Mouse (Mus musculus): Measurements from ENCODE around the gene Pzp. TPM values are rescaled to one million over a fixed set of nuclear protein-coding genes. Genes with fewer than 3 reads are reported as not detected.

Gene Pzp
- total and polyA plus RNA-seq, 2 experiments from 2014 or later, result not detected

- peak; percentile 31 for DNase-seq (ENCODE audit: low spot score)
- ATAC-seq (ENCODE audit: low FRiP score), result no peak; the same call in 1 of the 2 replicates
- WGBS, result 87% methylated on average over 4 of the region's 4 CpGs
- Histone ChIP-seq H3K4me2 (ENCODE audit: low read depth, low read length, poor library complexity, severe bottlenecking) (no peak overlapping the region), H3K9me3 (ENCODE audit: low read length) (no peaks in the 10 kb centered on the region), H3K27me3 (ENCODE audit: insufficient read depth, low read length) (no peaks in the 10 kb centered on the region), H3K4me3 (ENCODE audit: low read depth, low read length) (no peak overlapping the region), H3K4me1 (ENCODE audit: insufficient read depth, low read length) (no peaks in the 10 kb centered on the region), H3K36me3 (ENCODE audit: insufficient read depth, low read length) (no peaks in the 10 kb centered on the region), H3K27ac (ENCODE audit: low read depth, low read length) (no peak overlapping the region), H3K9ac (replicated peaks; ENCODE audit: low read length, poor library complexity, severe bottlenecking) (no peak overlapping the region)
- TF ChIP-seq CTCF (IDR thresholded peaks at IDR 0.05), result no peak
Observed at GRCm38 (mm10) chr6:128491916-128492315, 34.6 kb downstream of the Pzp start.

GRCm38 (mm10) chr6:128490141-128490540 is 36.4 kb downstream of the Pzp start:
- Histone ChIP-seq H3K36me3 (ENCODE audit: insufficient read depth, low read length) (no peaks in the 10 kb centered on the region), H3K9ac (replicated peaks; ENCODE audit: low read length, poor library complexity, severe bottlenecking) (no peak overlapping the region), H3K4me2 (ENCODE audit: low read depth, low read length, poor library complexity, severe bottlenecking) (no peak overlapping the region), H3K4me1 (ENCODE audit: insufficient read depth, low read length) (no peaks in the 10 kb centered on the region), H3K4me3 (ENCODE audit: low read depth, low read length) (no peak overlapping the region), H3K27ac (ENCODE audit: low read depth, low read length) (no peak overlapping the region), H3K27me3 (ENCODE audit: insufficient read depth, low read length) (no peaks in the 10 kb centered on the region), H3K9me3 (ENCODE audit: low read length) (no peaks in the 10 kb centered on the region)
- no peak for DNase-seq (ENCODE audit: low spot score)
- TF ChIP-seq CTCF (IDR thresholded peaks at IDR 0.05), result no peak
- WGBS, result 97% methylated on average over 10 of the region's 10 CpGs
- ATAC-seq (ENCODE audit: low FRiP score), result no peak

- no peaks in the 10 kb centered on the region for H3K4me1 ChIP-seq (ENCODE audit: insufficient read depth, low read length)
- H3K36me3 ChIP-seq (ENCODE audit: insufficient read depth, low read length), result no peaks in the 10 kb centered on the region
- TF ChIP-seq CTCF (IDR thresholded peaks at IDR 0.05), result no peak
- H3K9ac ChIP-seq (replicated peaks; ENCODE audit: low read length, poor library complexity, severe bottlenecking), result no peak overlapping the region
- H3K9me3 ChIP-seq (ENCODE audit: low read length), result no peaks in the 10 kb centered on the region
- no peak for DNase-seq (ENCODE audit: low spot score)
- no peak for ATAC-seq (ENCODE audit: low FRiP score)
- H3K27me3 ChIP-seq (ENCODE audit: insufficient read depth, low read length), result no peaks in the 10 kb centered on the region
- H3K4me3 ChIP-seq (ENCODE audit: low read depth, low read length), result no peak overlapping the region
- no peak overlapping the region for H3K4me2 ChIP-seq (ENCODE audit: low read depth, low read length, poor library complexity, severe bottlenecking)
- no peak overlapping the region for H3K27ac ChIP-seq (ENCODE audit: low read depth, low read length)
- WGBS, result 91% methylated on average over 11 of the region's 11 CpGs
Observed at GRCm38 (mm10) chr6:128487736-128488135, 38.8 kb downstream of the Pzp start.

DNA sequence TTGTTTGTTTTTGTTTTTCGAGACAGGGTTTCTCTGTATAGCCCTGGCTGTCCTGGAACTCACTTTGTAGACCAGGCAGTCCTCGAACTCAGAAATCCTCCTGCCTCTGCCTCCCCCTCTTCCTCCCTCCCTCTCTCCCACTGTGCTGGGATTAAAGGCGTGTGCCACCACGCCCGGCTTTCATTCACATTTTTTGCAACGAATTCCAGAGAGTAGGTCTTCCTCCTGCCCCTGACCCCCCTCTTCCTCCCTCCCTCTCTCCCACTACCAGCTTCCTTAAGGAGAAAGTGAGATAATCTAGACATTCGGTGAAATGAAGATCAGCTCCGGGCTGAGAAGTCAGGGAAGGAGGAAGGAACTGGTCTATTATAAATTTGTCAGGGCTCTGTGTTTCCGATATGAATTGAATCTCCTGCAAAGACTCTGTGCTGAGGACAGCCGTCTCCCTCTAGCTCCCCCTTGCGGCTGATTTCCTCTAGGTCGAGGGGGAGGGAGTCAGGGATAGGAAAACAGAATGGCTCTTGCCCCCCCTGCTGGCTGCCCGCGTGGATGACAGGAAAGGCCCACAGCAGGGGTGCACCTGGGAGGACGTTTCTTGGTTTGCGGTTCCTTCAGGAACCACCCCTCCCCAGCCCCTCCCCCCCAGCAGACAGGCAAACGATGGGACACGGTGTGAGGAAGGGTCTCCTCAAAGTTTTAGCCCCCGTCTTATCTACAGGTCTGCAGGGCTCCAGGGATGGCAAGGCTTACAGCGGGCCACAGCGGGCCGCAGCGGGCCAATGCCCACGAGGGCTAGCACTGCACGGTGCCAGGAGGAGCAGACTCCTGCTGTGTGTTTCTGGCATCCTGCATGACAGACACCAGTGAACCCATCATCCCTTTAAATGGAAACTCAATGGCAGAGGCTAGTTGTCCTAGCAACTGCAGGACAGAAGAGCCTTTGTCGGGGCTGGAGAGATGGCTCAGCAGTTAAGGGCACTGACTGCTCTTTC is 46.8 kb downstream of the Pzp start:
- Histone ChIP-seq H3K27me3 (ENCODE audit: insufficient read depth, low read length) (no peaks in the 10 kb centered on the region), H3K27ac (ENCODE audit: low read depth, low read length) (no peak overlapping the region), H3K9ac (replicated peaks; ENCODE audit: low read length, poor library complexity, severe bottlenecking) (no peak overlapping the region), H3K4me1 (ENCODE audit: insufficient read depth, low read length) (no peaks in the 10 kb centered on the region), H3K9me3 (ENCODE audit: low read length) (no peaks in the 10 kb centered on the region), H3K36me3 (ENCODE audit: insufficient read depth, low read length) (no peaks in the 10 kb centered on the region), H3K4me2 (ENCODE audit: low read depth, low read length, poor library complexity, severe bottlenecking) (peak overlapping the region; percentile 26; the same call in 1 of the 2 replicates), H3K4me3 (ENCODE audit: low read depth, low read length) (peak overlapping the region; percentile 0; the same call in 1 of the 2 replicates)
- DNase-seq (ENCODE audit: low spot score) (peak; percentile 94), ATAC-seq (ENCODE audit: low FRiP score) (peak; percentile 88)
- WGBS, result 20% methylated on average over 26 of the region's 26 CpGs
- peak; percentile 95 for TF ChIP-seq CTCF (IDR thresholded peaks at IDR 0.05)

DNA sequence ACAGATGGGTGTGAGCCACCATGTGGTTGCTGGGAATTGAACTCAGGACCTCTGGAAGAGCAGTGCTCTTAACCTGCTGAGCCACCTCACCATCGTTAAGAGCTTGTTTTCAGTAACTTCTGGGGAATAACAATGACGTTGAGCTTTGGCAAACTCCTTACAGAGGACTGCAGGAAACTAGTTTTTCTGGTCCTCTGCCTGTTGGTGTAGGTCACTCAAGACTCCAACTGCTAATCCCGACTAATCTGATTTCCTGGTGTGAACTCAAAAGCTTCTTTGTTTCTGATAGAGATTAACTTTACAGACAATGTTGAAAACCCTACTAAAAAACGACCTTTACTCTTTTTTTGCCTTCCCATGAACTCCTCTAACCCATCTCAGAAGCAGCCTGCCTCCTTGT is 49.0 kb downstream of the Pzp start:
- no peak overlapping the region for H3K4me2 ChIP-seq (ENCODE audit: low read depth, low read length, poor library complexity, severe bottlenecking)
- H3K4me3 ChIP-seq (ENCODE audit: low read depth, low read length), result no peak overlapping the region
- no peak for TF ChIP-seq CTCF (IDR thresholded peaks at IDR 0.05)
- no peaks in the 10 kb centered on the region for H3K27me3 ChIP-seq (ENCODE audit: insufficient read depth, low read length)
- H3K9me3 ChIP-seq (ENCODE audit: low read length), result no peaks in the 10 kb centered on the region
- H3K9ac ChIP-seq (replicated peaks; ENCODE audit: low read length, poor library complexity, severe bottlenecking), result no peak overlapping the region
- ATAC-seq (ENCODE audit: low FRiP score) (no peak), DNase-seq (ENCODE audit: low spot score) (no peak)
- no peaks in the 10 kb centered on the region for H3K36me3 ChIP-seq (ENCODE audit: insufficient read depth, low read length)
- no peaks in the 10 kb centered on the region for H3K4me1 ChIP-seq (ENCODE audit: insufficient read depth, low read length)
- H3K27ac ChIP-seq (ENCODE audit: low read depth, low read length), result no peak overlapping the region
- WGBS, result 7% methylated on average over 4 of the region's 4 CpGs

DNA sequence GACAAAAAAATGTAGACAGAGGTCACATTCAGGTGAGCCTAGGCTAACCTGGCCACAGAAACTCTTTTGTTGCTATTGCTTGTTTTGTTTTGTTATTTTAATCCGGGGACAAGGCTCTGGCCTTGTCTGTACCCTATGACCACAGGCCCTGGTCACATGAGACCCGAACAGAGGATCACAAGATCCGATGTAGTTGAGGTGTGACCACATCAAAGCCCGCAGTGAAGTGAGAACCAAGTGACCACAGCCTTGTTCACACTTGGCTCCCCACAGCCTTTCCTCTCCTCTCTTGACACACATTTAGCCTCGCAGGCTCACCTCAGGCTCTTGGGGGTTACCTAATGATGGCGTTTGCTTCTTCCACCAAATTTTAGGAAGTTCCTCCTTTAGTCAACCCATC is 52.4 kb downstream of the Pzp start:
- no peaks in the 10 kb centered on the region for H3K36me3 ChIP-seq (ENCODE audit: insufficient read depth, low read length)
- no peak for DNase-seq (ENCODE audit: low spot score)
- no peak overlapping the region for H3K9ac ChIP-seq (replicated peaks; ENCODE audit: low read length, poor library complexity, severe bottlenecking)
- WGBS, result 92% methylated on average over 6 of the region's 6 CpGs
- ATAC-seq (ENCODE audit: low FRiP score), result no peak
- no peak for TF ChIP-seq CTCF (IDR thresholded peaks at IDR 0.05)
- H3K4me1 ChIP-seq (ENCODE audit: insufficient read depth, low read length), result no peaks in the 10 kb centered on the region
- H3K4me2 ChIP-seq (ENCODE audit: low read depth, low read length, poor library complexity, severe bottlenecking), result no peak overlapping the region
- no peak overlapping the region for H3K27ac ChIP-seq (ENCODE audit: low read depth, low read length)
- no peaks in the 10 kb centered on the region for H3K9me3 ChIP-seq (ENCODE audit: low read length)
- no peaks in the 10 kb centered on the region for H3K27me3 ChIP-seq (ENCODE audit: insufficient read depth, low read length)
- no peak overlapping the region for H3K4me3 ChIP-seq (ENCODE audit: low read depth, low read length)

Data from midbrain, postnatal 0 days (tissue).